Mouse (Mus musculus) hindbrain, embryonic 10.5 days (tissue): ENCODE data around the gene Svop. TPM values are rescaled to one million over a fixed set of nuclear protein-coding genes. Genes with fewer than 3 reads are reported as not detected.

Experiments used
- DNase-seq: peaks from one replicate; pipeline ENCODE4 v3.0.0-alpha.2; 2017; ENCODE audit warnings: low spot score
- H3K27ac ChIP-seq: fragments of 300-500 bp; sonication (generic); 2 replicates; pipeline ENCODE4 v1.5.1; 2016; ENCODE audit warnings: mild to moderate bottlenecking, moderate library complexity
- H3K27me3 ChIP-seq: fragments of 300-500 bp; sonication (generic); 2 replicates; pipeline ENCODE4 v1.6.1; 2016; ENCODE audit warnings: mild to moderate bottlenecking; ENCODE audit not compliant: poor library complexity, insufficient read depth, severe bottlenecking
- H3K36me3 ChIP-seq: fragments of 300-500 bp; sonication (generic); 2 replicates; pipeline ENCODE4 v1.6.1; 2016; ENCODE audit warnings: mild to moderate bottlenecking, moderate library complexity
- H3K4me1 ChIP-seq: fragments of 300-500 bp; sonication (generic); replicated peaks from 2 replicates; pipeline ENCODE4 v1.6.1; 2016; ENCODE audit warnings: mild to moderate bottlenecking
- H3K4me3 ChIP-seq: fragments of 300-500 bp; sonication (generic); 2 replicates; pipeline ENCODE4 v1.5.1; 2016; ENCODE audit warnings: mild to moderate bottlenecking, moderate library complexity
- H3K9me3 ChIP-seq: fragments of 300-500 bp; sonication (generic); 2 replicates; pipeline ENCODE4 v1.6.1; 2016; ENCODE audit warnings: mild to moderate bottlenecking, moderate library complexity
- WGBS: fragments of 180-500 bp; shearing (Covaris S2); methylation state at CpG from one replicate; pipeline ENCODE4 v1.1.7; 2016; 5-methylcytosine and 5-hydroxymethylcytosine counted together
- polyA plus RNA-seq: library from polyadenylated mRNA; unstranded; fragments of >200 nt; fragmentation: Nextera tagmentation; extraction: Ambion mirVana; gene quantifications from 2 replicates; pipeline ENCODE4 v1.2.1, GENCODE M21; 2016

Svop gene
- polyA plus RNA-seq, 1 experiment from 2014 or later, result 30.3 TPM

DNA sequence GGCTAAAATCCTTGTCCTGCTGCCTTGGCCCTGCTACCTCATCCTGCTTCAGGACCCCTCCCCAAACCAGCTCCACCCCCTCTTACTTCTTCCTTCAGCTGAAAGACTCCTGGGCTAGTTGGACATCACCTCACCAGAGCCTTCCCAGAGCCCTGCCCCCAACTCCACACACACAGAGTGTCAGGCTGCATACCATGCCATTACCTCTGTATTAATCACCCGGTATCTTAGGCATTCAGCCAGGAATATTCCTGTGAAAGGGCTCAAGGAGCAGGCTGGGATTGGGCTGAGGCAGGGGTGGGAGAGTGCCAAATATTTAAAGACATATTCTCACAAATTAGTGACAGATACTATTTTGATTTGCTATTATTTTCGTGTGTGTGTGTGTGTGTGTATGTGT is 94.9 kb downstream of the Svop start:
- Histone ChIP-seq H3K27ac (no peak overlapping the region), H3K9me3 (no peaks in the 10 kb centered on the region), H3K4me3 (no peak overlapping the region), H3K27me3 (no peaks in the 10 kb centered on the region), H3K36me3 (no peaks in the 10 kb centered on the region), H3K4me1 (peaks cover 34% of the 10 kb centered on the region)
- WGBS, result 69% methylated on average over 2 of the region's 2 CpGs
- DNase-seq, result no peak

DNA sequence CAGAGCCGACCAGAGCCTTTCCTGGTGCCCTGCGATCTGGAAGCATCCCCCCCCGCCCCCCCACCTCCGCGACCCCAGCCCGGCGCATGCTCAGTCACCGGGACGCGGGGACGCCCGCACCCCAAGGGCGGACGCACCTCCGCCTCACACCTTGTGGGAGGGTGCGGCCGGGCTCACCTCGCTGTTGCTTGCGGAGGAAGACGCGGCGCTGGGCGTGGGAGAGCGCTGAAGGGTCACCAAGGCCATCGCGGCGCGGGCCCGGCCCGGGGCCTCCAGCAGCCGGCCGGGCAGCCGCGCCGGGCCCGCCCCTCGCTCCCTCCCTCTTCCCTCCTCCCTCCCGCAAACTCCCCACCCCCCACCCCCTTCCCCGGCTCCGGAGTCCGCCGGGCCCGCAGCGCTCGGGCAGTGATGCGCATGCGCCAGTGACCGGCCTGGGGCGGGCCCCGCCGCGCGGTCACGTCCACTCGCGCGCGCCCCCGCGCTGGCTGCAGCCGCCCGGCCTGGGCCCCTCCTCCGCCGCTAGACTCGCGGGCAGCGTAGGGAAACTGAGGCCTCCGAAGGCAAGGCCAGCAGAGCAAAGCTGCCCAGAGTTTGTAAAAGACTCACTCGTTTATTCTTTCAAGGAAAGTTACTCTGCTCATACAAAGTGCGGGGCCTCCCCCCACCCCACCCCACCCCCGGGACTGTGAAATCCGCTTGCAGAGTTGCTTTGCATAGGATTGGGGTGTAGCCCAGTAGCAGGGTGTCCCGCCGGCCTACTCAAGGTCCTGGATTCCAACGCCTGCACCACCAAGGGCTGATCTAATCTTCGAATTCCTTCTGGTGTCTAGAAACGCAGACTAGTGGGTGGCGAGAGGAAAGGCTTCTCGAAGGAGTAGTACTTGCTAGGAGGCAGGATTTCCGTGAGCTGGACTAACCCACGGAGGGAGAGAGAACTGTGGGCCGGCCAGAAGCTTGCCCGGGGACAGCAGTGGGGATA is 97.6 kb downstream of the Svop start, which contains the start of gene Ssh1:
Ssh1 (minus strand) TSS at position 408 of the 979 bp plus-strand sequence.
- Histone ChIP-seq H3K4me3 (peak within 1 kb of the TSS; percentile 84), H3K36me3 (peaks cover 10% of the 10 kb centered on the region), H3K27me3 (no peaks in the 10 kb centered on the region), H3K9me3 (no peaks in the 10 kb centered on the region), H3K27ac (peak within 1 kb of the TSS; percentile 98), H3K4me1 (peaks cover 50% of the 10 kb centered on the region)
- DNase-seq, result peak; percentile 90
- WGBS, result 1% methylated on average over 83 of the region's 83 CpGs

DNA sequence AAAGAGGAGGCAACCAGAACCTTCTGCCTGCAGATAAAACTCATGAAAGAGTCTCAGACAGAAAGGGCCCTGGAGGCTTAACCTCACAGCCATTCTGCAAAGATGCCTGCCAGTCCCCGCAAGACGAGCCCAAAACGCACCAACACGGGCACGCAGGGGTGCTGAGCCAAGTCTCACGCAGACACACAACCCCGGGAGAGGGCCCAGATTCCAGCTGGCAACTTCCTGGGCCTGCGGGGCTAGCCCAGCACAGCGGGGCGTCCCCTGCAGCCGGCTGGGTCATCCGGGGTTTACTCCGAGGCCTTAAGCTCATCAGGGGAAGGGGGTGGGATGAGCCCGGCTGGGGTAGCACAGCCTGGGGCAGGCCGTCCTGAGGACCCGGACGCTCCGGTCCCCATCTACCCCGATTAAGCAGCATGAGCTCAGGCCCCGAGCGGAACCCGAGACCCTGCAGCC is 98.3 kb downstream of the Svop start:
- peaks cover 12% of the 10 kb centered on the region for H3K36me3 ChIP-seq
- H3K27ac ChIP-seq, result peak overlapping the region; percentile 98
- DNase-seq, result no peak
- no peaks in the 10 kb centered on the region for H3K9me3 ChIP-seq
- peaks cover 50% of the 10 kb centered on the region for H3K4me1 ChIP-seq
- WGBS, result under 1% methylated on average over 22 of the region's 22 CpGs
- H3K27me3 ChIP-seq, result no peaks in the 10 kb centered on the region
- peak overlapping the region; percentile 84 for H3K4me3 ChIP-seq

DNA sequence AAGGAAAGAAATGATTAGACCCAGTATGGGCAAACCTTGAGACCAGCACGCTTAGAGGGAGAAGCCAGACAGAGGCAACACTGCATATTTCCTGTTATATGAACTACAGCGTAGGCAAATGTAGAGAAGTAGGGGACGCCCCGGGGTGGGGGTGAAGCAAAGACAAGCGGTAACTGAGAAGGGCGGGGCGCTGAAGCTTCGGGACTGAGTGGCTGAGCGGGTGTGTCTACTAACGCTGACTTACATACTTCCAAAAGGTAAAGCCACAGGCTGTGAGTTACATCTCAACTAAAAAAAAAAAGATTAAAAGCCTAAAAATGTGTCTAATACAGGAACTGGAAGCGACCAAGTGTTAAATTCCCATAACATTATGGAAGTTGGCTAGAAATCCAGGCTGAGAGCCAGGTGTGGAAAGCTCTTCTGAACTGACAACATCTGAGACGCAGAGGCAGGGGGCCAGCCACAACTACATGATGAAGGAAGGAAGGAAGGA is 99.0 kb downstream of the Svop start:
- WGBS, result 40% methylated on average over 12 of the region's 12 CpGs
- H3K4me3 ChIP-seq, result peak overlapping the region; percentile 84
- peaks cover 50% of the 10 kb centered on the region for H3K4me1 ChIP-seq
- no peak for DNase-seq
- no peaks in the 10 kb centered on the region for H3K27me3 ChIP-seq
- peak overlapping the region; percentile 98 for H3K27ac ChIP-seq
- H3K36me3 ChIP-seq, result peaks cover 16% of the 10 kb centered on the region
- H3K9me3 ChIP-seq, result no peaks in the 10 kb centered on the region

- DNase-seq, result no peak
- Histone ChIP-seq H3K9me3 (no peaks in the 10 kb centered on the region), H3K36me3 (peaks cover 25% of the 10 kb centered on the region), H3K4me3 (no peak overlapping the region), H3K4me1 (peaks cover 54% of the 10 kb centered on the region), H3K27me3 (no peaks in the 10 kb centered on the region), H3K27ac (no peak overlapping the region)
- WGBS, result 73% methylated on average over 7 of the region's 7 CpGs
Measured at GRCm38 (mm10) chr5:113991141-113991540, 100.2 kb downstream of the Svop start.

GRCm38 (mm10) chr5:113990593-113990992 is 100.8 kb downstream of the Svop start:
- no peak for DNase-seq
- Histone ChIP-seq H3K4me1 (peaks cover 59% of the 10 kb centered on the region), H3K9me3 (no peaks in the 10 kb centered on the region), H3K4me3 (no peak overlapping the region), H3K36me3 (peaks cover 30% of the 10 kb centered on the region), H3K27ac (peak overlapping the region; percentile 40; the same call in 1 of the 2 replicates), H3K27me3 (no peaks in the 10 kb centered on the region)
- WGBS, result 85% methylated on average over 5 of the region's 5 CpGs

GRCm38 (mm10) chr5:113989437-113990024 is 101.8 kb downstream of the Svop start:
- 89% methylated on average over 20 of the region's 20 CpGs for WGBS
- Histone ChIP-seq H3K27ac (no peak overlapping the region), H3K4me1 (peaks cover 63% of the 10 kb centered on the region)

DNA sequence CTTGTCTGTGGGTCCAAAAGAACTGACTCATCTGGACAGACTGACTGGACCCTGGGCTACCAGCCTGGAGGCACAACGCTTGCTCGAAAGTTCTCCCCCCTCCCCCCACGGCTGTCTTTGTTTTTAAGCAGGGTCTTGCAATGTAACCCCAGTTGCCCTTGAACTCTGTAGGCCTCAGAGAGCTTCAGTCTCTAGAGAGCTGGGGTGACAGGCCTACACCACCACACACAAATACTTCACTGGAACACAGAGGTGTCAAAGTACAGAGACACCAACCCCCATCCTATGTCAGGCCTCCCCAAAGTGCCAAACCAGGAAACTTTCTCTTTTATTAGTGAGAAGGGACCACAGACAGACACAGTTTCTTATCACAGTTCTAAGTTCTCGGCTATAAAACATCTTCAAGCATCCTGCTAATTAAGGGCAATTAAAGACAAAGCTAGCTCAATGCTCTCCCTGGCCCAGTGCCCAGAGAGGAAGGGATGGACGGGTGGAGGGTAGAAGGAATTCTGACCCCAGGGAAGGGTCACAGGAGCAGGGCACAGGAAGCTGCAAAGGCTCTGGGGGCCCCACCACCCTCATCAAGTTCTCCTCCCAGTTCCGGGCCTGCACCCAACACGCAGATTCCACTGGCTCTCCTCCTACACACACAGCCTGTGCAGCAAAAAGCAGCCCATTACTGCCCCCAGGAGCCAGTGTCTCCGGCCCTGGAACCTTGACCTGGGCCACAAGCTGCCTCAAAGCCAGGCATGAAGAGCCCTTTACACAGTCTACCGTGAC is 105.0 kb downstream of the Svop start:
- Histone ChIP-seq H3K36me3 (peaks cover 53% of the 10 kb centered on the region), H3K27me3 (no peaks in the 10 kb centered on the region), H3K4me3 (no peak overlapping the region), H3K4me1 (peaks cover 53% of the 10 kb centered on the region), H3K27ac (peak overlapping the region; percentile 56), H3K9me3 (no peaks in the 10 kb centered on the region)
- no peak for DNase-seq
- WGBS, result 49% methylated on average over 9 of the region's 9 CpGs

More at GRCm38 (mm10) chr5:113989437-113990024, 101.8 kb downstream of the Svop start:
- no peak for DNase-seq
- Histone ChIP-seq H3K27me3 (no peaks in the 10 kb centered on the region), H3K36me3 (peaks cover 33% of the 10 kb centered on the region), H3K4me3 (no peak overlapping the region), H3K9me3 (no peaks in the 10 kb centered on the region)

DNA sequence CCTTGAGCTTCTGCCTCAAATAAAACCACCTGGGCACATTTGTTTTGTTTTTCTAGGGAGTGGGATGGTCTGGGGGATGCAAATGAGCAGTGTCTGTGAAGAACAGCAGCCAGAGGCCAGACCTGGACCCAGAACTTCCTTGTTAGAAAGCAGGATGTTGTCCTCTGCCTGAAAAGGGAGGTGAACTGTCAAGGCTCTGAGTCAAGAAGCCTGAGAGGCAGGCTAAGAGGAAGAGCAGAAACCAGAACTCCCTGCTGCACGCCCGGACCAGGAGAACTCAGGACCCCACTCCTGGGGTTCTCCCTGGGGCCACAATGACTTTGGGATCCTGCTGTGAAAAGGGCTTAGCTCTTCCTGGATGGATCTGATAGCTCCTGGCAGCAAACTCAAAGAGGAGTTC is 105.6 kb downstream of the Svop start:
- no peaks in the 10 kb centered on the region for H3K27me3 ChIP-seq
- peaks cover 56% of the 10 kb centered on the region for H3K36me3 ChIP-seq
- peaks cover 49% of the 10 kb centered on the region for H3K4me1 ChIP-seq
- no peaks in the 10 kb centered on the region for H3K9me3 ChIP-seq
- DNase-seq, result no peak
- H3K4me3 ChIP-seq, result no peak overlapping the region
- 74% methylated on average over 2 of the region's 2 CpGs for WGBS
- peak overlapping the region; percentile 56; the same call in 1 of the 2 replicates for H3K27ac ChIP-seq

GRCm38 (mm10) chr5:113984025-113984740 is 107.2 kb downstream of the Svop start:
- no peaks in the 10 kb centered on the region for H3K27me3 ChIP-seq
- 92% methylated on average over 13 of the region's 13 CpGs for WGBS
- 0 out of 2 replicates have a peak overlapping the region, but pooled peaks have one; percentile 26 for H3K27ac ChIP-seq
- H3K4me3 ChIP-seq, result no peak overlapping the region
- H3K36me3 ChIP-seq, result peaks cover 53% of the 10 kb centered on the region
- H3K9me3 ChIP-seq, result no peaks in the 10 kb centered on the region
- H3K4me1 ChIP-seq, result peaks cover 41% of the 10 kb centered on the region
- DNase-seq, result no peak

GRCm38 (mm10) chr5:113983541-113983940 is 107.8 kb downstream of the Svop start:
- H3K4me3 ChIP-seq, result no peak overlapping the region
- peaks cover 41% of the 10 kb centered on the region for H3K4me1 ChIP-seq
- no peaks in the 10 kb centered on the region for H3K9me3 ChIP-seq
- H3K36me3 ChIP-seq, result peaks cover 50% of the 10 kb centered on the region
- DNase-seq, result no peak
- no peaks in the 10 kb centered on the region for H3K27me3 ChIP-seq
- 67% methylated on average over 6 of the region's 6 CpGs for WGBS
- no peak overlapping the region for H3K27ac ChIP-seq

DNA sequence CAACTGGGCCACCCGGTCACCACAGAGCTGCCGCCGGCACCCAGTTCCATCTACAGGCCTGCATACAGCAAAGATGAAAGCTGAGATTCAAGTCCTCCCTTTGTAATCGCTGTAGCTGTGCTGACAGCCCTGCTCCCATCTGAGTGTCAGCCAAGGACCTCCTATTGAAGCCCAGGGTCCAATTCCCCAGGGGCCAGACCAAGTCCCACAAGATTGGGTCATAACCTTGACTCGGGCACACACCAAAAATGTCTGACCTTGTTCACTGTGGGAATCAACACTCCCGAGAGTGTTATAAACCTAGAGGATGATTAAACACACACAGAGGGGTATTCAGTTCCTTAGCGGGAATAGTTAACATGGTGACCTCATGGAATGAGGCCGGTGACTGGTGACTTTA is 109.5 kb downstream of the Svop start:
- H3K4me3 ChIP-seq, result no peak overlapping the region
- peaks cover 59% of the 10 kb centered on the region for H3K36me3 ChIP-seq
- no peaks in the 10 kb centered on the region for H3K27me3 ChIP-seq
- H3K9me3 ChIP-seq, result no peaks in the 10 kb centered on the region
- DNase-seq, result no peak
- H3K27ac ChIP-seq, result no peak overlapping the region
- WGBS, result 82% methylated on average over 8 of the region's 8 CpGs
- peaks cover 51% of the 10 kb centered on the region for H3K4me1 ChIP-seq
